8 mouse cellular contexts compared by ENCODE assay signal in the genomic region with DNA sequence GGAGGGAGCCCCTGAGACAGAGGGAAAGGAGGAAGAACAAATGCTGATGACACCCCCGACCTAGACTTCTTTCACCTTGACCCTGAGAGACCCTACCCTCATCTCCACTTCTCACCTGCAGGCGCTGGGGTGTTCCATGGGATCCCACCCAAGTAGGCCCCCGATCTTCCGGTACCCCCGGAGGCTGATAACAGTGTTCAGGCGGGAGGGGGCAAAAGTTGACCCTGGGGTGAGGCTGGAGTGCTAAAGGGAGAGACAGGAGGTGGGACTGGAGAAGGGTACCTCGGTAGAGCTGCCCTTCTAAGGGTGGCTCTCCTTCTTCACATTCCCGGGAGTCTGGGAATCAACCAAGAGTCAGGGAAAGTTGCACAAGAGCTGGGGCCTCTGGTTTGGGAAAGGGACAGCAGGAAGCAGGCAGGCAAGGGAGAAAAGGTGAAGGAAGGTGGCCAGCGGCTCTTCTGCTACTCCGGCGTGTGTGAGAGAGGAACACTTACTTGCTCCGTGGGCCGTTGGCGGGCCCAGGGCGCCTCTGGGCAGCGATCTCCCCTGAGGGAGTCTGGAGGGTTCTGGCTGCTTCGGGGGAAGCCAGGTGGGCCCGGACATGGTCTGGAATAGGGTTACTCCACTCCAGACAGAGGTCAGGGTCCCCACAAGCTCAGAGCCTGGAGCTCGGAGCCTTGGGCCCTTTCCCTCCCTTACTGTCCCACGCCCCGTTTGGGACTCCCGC. TPM values are rescaled to one million over a fixed set of nuclear protein-coding genes. Genes with fewer than 3 reads are reported as not detected.
DNase-seq lines count a peak whose midpoint lies in the region; ATAC-seq and TF ChIP-seq lines count a peak whose summit lies in the region.

No protein-coding gene starts in this region.

- 1% methylated on average over 22 of the region's 22 CpGs for WGBS in kidney, embryonic 16.5 days
- 2% methylated on average over 22 of the region's 22 CpGs for WGBS in limb, embryonic 12.5 days

- H3K4me2 ChIP-seq in kidney, embryonic 16.5 days (replicated peaks; ENCODE audit: low read depth, low read length): peak overlapping the region; percentile 91
- H3K4me2 ChIP-seq in limb, embryonic 12.5 days: peak overlapping the region; percentile 96
- peak overlapping the region; percentile 91 for H3K4me2 ChIP-seq in myocyte (ENCODE audit: low read depth)

- H3ac ChIP-seq in myocyte (ENCODE audit: control insufficient read depth, insufficient read length): peak overlapping the region; percentile 32

- no peak for TF ChIP-seq POLR2A in myocyte (IDR thresholded peaks at IDR 0.05; ENCODE audit: insufficient read length, low read depth)

- peaks cover 29% of the 10 kb centered on the region for H3K4me1 ChIP-seq in kidney, embryonic 16.5 days (ENCODE audit: insufficient read depth, low read length)
- peaks cover 36% of the 10 kb centered on the region for H3K4me1 ChIP-seq in limb, embryonic 12.5 days (replicated peaks)

- H3K27ac ChIP-seq in kidney, embryonic 16.5 days (ENCODE audit: low read length): peak overlapping the region; percentile 89
- H3K27ac ChIP-seq in limb, embryonic 12.5 days: peak overlapping the region; percentile 97

- no peak for DNase-seq in kidney, postnatal 4 days
- no peak for DNase-seq in frontal cortex, postnatal 10 days (ENCODE audit: low spot score in 2 of 2)
- no peak for DNase-seq in urinary bladder, postnatal 4 days (ENCODE audit: low spot score in 2 of 2)
- no peak for DNase-seq in cerebellum, postnatal 10 days

- peaks cover 32% of the 10 kb centered on the region for H3K36me3 ChIP-seq in kidney, embryonic 16.5 days (ENCODE audit: insufficient read depth, low read length)
- peaks cover 54% of the 10 kb centered on the region for H3K36me3 ChIP-seq in limb, embryonic 12.5 days
- peaks cover 11% of the 10 kb centered on the region for H3K36me3 ChIP-seq in myocyte (ENCODE audit: control insufficient read depth, insufficient read depth)

- no peaks in the 10 kb centered on the region for H3K9me3 ChIP-seq in kidney, embryonic 16.5 days (ENCODE audit: low read length)
- H3K9me3 ChIP-seq in limb, embryonic 12.5 days: 0 out of 2 replicates have a peak, but pooled peaks cover 5% of the 10 kb centered on the region

- peaks cover 20% of the 10 kb centered on the region for H3K79me2 ChIP-seq in myocyte (ENCODE audit: control insufficient read depth, insufficient read depth)

- H3K4me3 ChIP-seq in kidney, embryonic 16.5 days (ENCODE audit: low read length): peak overlapping the region; percentile 80
- peak overlapping the region; percentile 76 for H3K4me3 ChIP-seq in limb, embryonic 12.5 days (replicated peaks)
- H3K4me3 ChIP-seq in myocyte: peak overlapping the region; percentile 76

- H3K27me3 ChIP-seq in kidney, embryonic 16.5 days (ENCODE audit: insufficient read depth, low read length): no peaks in the 10 kb centered on the region
- H3K27me3 ChIP-seq in limb, embryonic 12.5 days: no peaks in the 10 kb centered on the region
- H3K27me3 ChIP-seq in myocyte (ENCODE audit: control insufficient read depth, insufficient read depth, insufficient read length): no peaks in the 10 kb centered on the region

- peak overlapping the region; percentile 95 for H3K9ac ChIP-seq in kidney, embryonic 16.5 days (replicated peaks; ENCODE audit: low read length)
- H3K9ac ChIP-seq in limb, embryonic 12.5 days (replicated peaks): peak overlapping the region; percentile 91

- peak; percentile 67 for ATAC-seq in kidney, embryonic 16.5 days (ENCODE audit: low FRiP score, low TSS enrichment)
- ATAC-seq in erythroblast, adult 5-6 weeks (replicated peaks; ENCODE audit: low FRiP score, poor library complexity, severe bottlenecking): 0 out of 2 replicates have a peak, but pooled peaks have one; percentile 6
- ATAC-seq in limb, embryonic 12.5 days (ENCODE audit: insufficient number of reproducible peaks, insufficient read depth, low FRiP score, low TSS enrichment, low read depth): peak; percentile 48

TF ChIP-seq in myocyte, 11 proteins besides CTCF, POLR2A, EP300 and RAD21:
- TF ChIP-seq MYOG (IDR thresholded peaks at IDR 0.05; ENCODE audit: control insufficient read depth in 1 of 3, insufficient read depth in 1 of 3, insufficient read length in 2 of 3, low read depth in 2 of 3) (no peak), CEBPB (IDR thresholded peaks at IDR 0.05; ENCODE audit: insufficient read depth, poor library complexity, severe bottlenecking) (peak; percentile 40; the same call in 1 of the 2 replicates)

RNA-seq across cellular contexts. Expression of gene Trip6, which starts 0.6 kb away (rescaled TPM):
- polyA plus RNA-seq in kidney, embryonic 16.5 days (2015; fragmentation: Nextera tagmentation; extraction: Ambion mirVana): 90.1 and 102 TPM in 2 replicates
- total RNA-seq in erythroblast, adult 5-6 weeks (2015; ENCODE audit: low replicate concordance): 0.96 and 2.1 TPM in 2 replicates
- total RNA-seq in erythroblast, adult 5-6 weeks (2017; ENCODE audit: low replicate concordance): 2.6 TPM in 1 of 2 replicates, not detected in the other
- polyA plus RNA-seq in limb, embryonic 12.5 days (2016; fragmentation: Nextera tagmentation; extraction: Ambion mirVana): 81.6 and 86.9 TPM in 2 replicates
- polyA plus RNA-seq in myocyte (2012; fragmentation: generic; extraction: Trizol): 46.2 TPM

RNA-seq across cellular contexts. Expression of gene Srrt, which starts 6.2 kb away (rescaled TPM):
- 158 and 165 TPM in 2 replicates for polyA plus RNA-seq in kidney, embryonic 16.5 days (2015; fragmentation: Nextera tagmentation; extraction: Ambion mirVana)
- 85.7 and 166 TPM in 2 replicates for total RNA-seq in erythroblast, adult 5-6 weeks (2015; ENCODE audit: low replicate concordance)
- 227 and 383 TPM in 2 replicates for total RNA-seq in erythroblast, adult 5-6 weeks (2017; ENCODE audit: low replicate concordance)
- 182 and 185 TPM in 2 replicates for polyA plus RNA-seq in limb, embryonic 12.5 days (2016; fragmentation: Nextera tagmentation; extraction: Ambion mirVana)
- 59.0 TPM for polyA plus RNA-seq in myocyte (2012; fragmentation: generic; extraction: Trizol)

RNA-seq across cellular contexts. Expression of gene Ufsp1, which starts 19.2 kb away (rescaled TPM):
- polyA plus RNA-seq in kidney, embryonic 16.5 days (2015; fragmentation: Nextera tagmentation; extraction: Ambion mirVana): 7.2 and 7.8 TPM in 2 replicates
- total RNA-seq in erythroblast, adult 5-6 weeks (2015; ENCODE audit: low replicate concordance): 19.0 and 21.7 TPM in 2 replicates
- 16.6 and 27.9 TPM in 2 replicates for total RNA-seq in erythroblast, adult 5-6 weeks (2017; ENCODE audit: low replicate concordance)
- 6.7 and 6.8 TPM in 2 replicates for polyA plus RNA-seq in limb, embryonic 12.5 days (2016; fragmentation: Nextera tagmentation; extraction: Ambion mirVana)
- 9.0 TPM for polyA plus RNA-seq in myocyte (2012; fragmentation: generic; extraction: Trizol)

RNA-seq across cellular contexts. Expression of gene Slc12a9, which starts 19.8 kb away (rescaled TPM):
- polyA plus RNA-seq in kidney, embryonic 16.5 days (2015; fragmentation: Nextera tagmentation; extraction: Ambion mirVana): 16.3 and 16.6 TPM in 2 replicates
- 1.9 TPM in 2 replicates for total RNA-seq in erythroblast, adult 5-6 weeks (2015; ENCODE audit: low replicate concordance)
- total RNA-seq in erythroblast, adult 5-6 weeks (2017; ENCODE audit: low replicate concordance): 0.43 and 0.98 TPM in 2 replicates
- polyA plus RNA-seq in limb, embryonic 12.5 days (2016; fragmentation: Nextera tagmentation; extraction: Ambion mirVana): 13.8 and 16.3 TPM in 2 replicates
- polyA plus RNA-seq in myocyte (2012; fragmentation: generic; extraction: Trizol): 7.9 TPM

RNA-seq across cellular contexts. Expression of gene Ache, which starts 26.3 kb away (rescaled TPM):
- 3.0 and 3.1 TPM in 2 replicates for polyA plus RNA-seq in kidney, embryonic 16.5 days (2015; fragmentation: Nextera tagmentation; extraction: Ambion mirVana)
- 63.5 and 69.6 TPM in 2 replicates for total RNA-seq in erythroblast, adult 5-6 weeks (2015; ENCODE audit: low replicate concordance)
- 55.2 and 63.8 TPM in 2 replicates for total RNA-seq in erythroblast, adult 5-6 weeks (2017; ENCODE audit: low replicate concordance)
- 7.7 and 8.3 TPM in 2 replicates for polyA plus RNA-seq in limb, embryonic 12.5 days (2016; fragmentation: Nextera tagmentation; extraction: Ambion mirVana)
- polyA plus RNA-seq in myocyte (2012; fragmentation: generic; extraction: Trizol): 10.9 TPM

Comparison
In these comparisons a context has a peak if more than half of its experiments do, and no peak if none do; other contexts are left out.
1. ATAC-seq: peak in every context shown above with its lines; median percentile 67 in kidney, embryonic 16.5 days; 48 in limb, embryonic 12.5 days; 6 in erythroblast, adult 5-6 weeks.